Mouse (Mus musculus) MEL (cell line): ENCODE results near the gene Ipmk.

Experiments
- CTCF ChIP-seq, 3 experiments: IDR thresholded peaks in 2 of 3; conservative IDR thresholded peaks in 1 of 3; 2 replicates each; pipeline ENCODE4 v1.5.1; 2011 to 2012; ENCODE audit warnings: low read length in 3 of 3, low read depth in 2 of 3, mild to moderate bottlenecking in 2 of 3, improper control_type of control experiment in 1 of 3, inconsistent platforms in 1 of 3, mixed read lengths in 1 of 3, moderate library complexity in 1 of 3; ENCODE audit not compliant: control insufficient read depth in 1 of 3, insufficient read depth in 1 of 3, poor library complexity in 1 of 3, severe bottlenecking in 1 of 3
- E2F4 ChIP-seq: IDR thresholded peaks from 2 replicates; pipeline ENCODE4 v1.6.1; 2011; ENCODE audit warnings: low read depth, low read length, improper control_type of control experiment, borderline replicate concordance
- EP300 ChIP-seq, 2 experiments: IDR thresholded peaks; 2 replicates each; pipeline ENCODE4 v1.6.1; 2011; ENCODE audit warnings: improper control_type of control experiment in 2 of 2, low read length in 2 of 2, low read depth in 1 of 2, mild to moderate bottlenecking in 1 of 2
- GATA1 ChIP-seq: IDR thresholded peaks from 2 replicates; pipeline ENCODE4 v1.6.1; 2011; ENCODE audit warnings: low read depth, low read length, improper control_type of control experiment
- JUND ChIP-seq: IDR thresholded peaks from 2 replicates; pipeline ENCODE4 v1.6.1; 2011; ENCODE audit warnings: low read depth, mild to moderate bottlenecking, improper control_type of control experiment, low read length
- MAFK ChIP-seq: IDR thresholded peaks from 2 replicates; pipeline ENCODE4 v1.6.1; 2011; ENCODE audit warnings: low read depth, mild to moderate bottlenecking, low read length, improper control_type of control experiment, borderline replicate concordance
- MAZ ChIP-seq: IDR thresholded peaks from 2 replicates; pipeline ENCODE4 v1.6.1; 2012; ENCODE audit warnings: low read depth, mild to moderate bottlenecking, inconsistent platforms, low read length, improper control_type of control experiment
- POLR2A ChIP-seq, 2 experiments: IDR thresholded peaks; 2 replicates each; pipeline ENCODE4 v1.6.1; 2011 to 2012; ENCODE audit warnings: low read length in 2 of 2, mild to moderate bottlenecking in 2 of 2, control low read depth in 1 of 2, improper control_type of control experiment in 1 of 2, low read depth in 1 of 2, moderate library complexity in 1 of 2; ENCODE audit not compliant: control insufficient read depth in 1 of 2, insufficient read depth in 1 of 2, poor library complexity in 1 of 2
- POLR2AphosphoS2 ChIP-seq: IDR thresholded peaks from 2 replicates; pipeline ENCODE4 v1.6.1; 2011; ENCODE audit warnings: low read length, improper control_type of control experiment
- TBP ChIP-seq: IDR thresholded peaks from 2 replicates; pipeline ENCODE4 v1.8.0; 2011; ENCODE audit warnings: low read depth, low read length, improper control_type of control experiment
- TCF12 ChIP-seq: IDR thresholded peaks from 2 replicates; pipeline ENCODE4 v1.6.1; 2014; ENCODE audit warnings: low read depth, mild to moderate bottlenecking, inconsistent platforms, low read length, improper control_type of control experiment, moderate library complexity
- UBTF ChIP-seq: IDR thresholded peaks from 2 replicates; pipeline ENCODE4 v1.6.1; 2012; ENCODE audit warnings: low read depth, mild to moderate bottlenecking, inconsistent platforms, low read length, improper control_type of control experiment, moderate library complexity, borderline replicate concordance; ENCODE audit not compliant: insufficient read depth
- ZNF384 ChIP-seq: IDR thresholded peaks from 2 replicates; pipeline ENCODE4 v1.6.1; 2012; ENCODE audit warnings: low read depth, mild to moderate bottlenecking, inconsistent platforms, low read length, improper control_type of control experiment

DNA sequence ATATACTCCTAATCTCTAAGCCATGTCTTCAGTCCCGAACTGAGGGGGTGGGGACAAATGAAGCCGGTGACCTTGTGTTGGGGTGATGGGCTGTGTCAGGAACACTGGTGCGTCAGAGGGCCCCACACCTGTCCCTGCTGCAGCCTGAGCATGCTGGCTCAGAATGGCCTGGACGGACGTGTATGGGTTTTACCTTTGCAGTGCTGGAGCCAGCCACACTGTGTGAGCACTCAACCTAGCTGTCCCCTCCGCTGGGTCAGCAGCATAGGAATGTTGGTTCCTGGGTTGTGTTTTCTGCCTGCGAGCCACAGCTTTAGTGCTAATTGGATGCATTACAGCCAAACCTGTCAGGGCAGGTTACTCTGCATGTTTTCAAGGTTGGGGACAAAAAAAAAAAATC is 21.4 kb upstream of the Ipmk start:
- TF ChIP-seq MAFK (no peak), JUND (no peak), MAZ (no peak), CTCF (IDR thresholded peaks at IDR 0.05 in 2 of 3, conservative IDR thresholded peaks at IDR 0.05 in 1 of 3; ENCODE audit: control insufficient read depth in 1 of 3, insufficient read depth in 1 of 3, low read depth in 2 of 3, low read length in 3 of 3, poor library complexity in 1 of 3, severe bottlenecking in 1 of 3) (no peak), UBTF (no peak), POLR2A (IDR thresholded peaks at IDR 0.05; ENCODE audit: control insufficient read depth in 1 of 2, insufficient read depth in 1 of 2, low read depth in 1 of 2, low read length in 2 of 2, poor library complexity in 1 of 2) (no peak), POLR2AphosphoS2 (no peak), TCF12 (no peak), EP300 (IDR thresholded peaks at IDR 0.05; ENCODE audit: low read depth in 1 of 2, low read length in 2 of 2) (no peak), TBP (no peak), ZNF384 (no peak), GATA1 (no peak), E2F4 (no peak)
